Mouse (Mus musculus): ENCODE results near the gene Cacng5. TPM values are rescaled to one million over a fixed set of nuclear protein-coding genes. Genes with fewer than 3 reads are reported as not detected.
A peak's percentile ranks its signal among the peaks of the same experiment; 100 is the strongest.

Cacng5 gene
- total and polyA plus RNA-seq, 2 experiments from 2014 or later = 16.4 to 36.4 TPM

DNA sequence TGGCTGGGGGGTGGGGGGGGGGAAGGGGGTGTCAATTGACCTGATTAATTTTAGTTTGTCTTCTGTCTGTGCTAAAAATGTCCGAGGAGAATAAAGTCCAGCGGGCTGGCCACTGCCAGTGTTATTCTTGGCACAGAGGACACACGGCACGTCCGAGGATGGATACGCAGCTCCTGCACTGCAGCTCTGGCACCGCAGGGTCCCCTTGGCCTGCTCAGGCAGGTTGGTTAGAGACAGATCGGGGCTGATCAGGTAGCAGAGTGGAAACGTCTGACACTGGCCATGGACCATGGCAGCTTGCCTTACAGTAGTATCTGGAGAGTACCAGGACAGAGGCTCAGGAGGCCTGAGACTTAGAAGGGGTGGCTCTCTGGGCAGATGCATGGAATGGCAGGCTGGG, 35.4 kb upstream of the Cacng5 start:
- H3K27me3 ChIP-seq (ENCODE audit: insufficient read depth, low read length) = no peaks in the 10 kb centered on the region
- no peak overlapping the region for H3K4me2 ChIP-seq (ENCODE audit: low read depth, low read length, poor library complexity, severe bottlenecking)
- H3K36me3 ChIP-seq (ENCODE audit: insufficient read depth, low read length) = peaks cover 20% of the 10 kb centered on the region
- no peak overlapping the region for H3K27ac ChIP-seq (ENCODE audit: low read depth, low read length)
- no peak overlapping the region for H3K9ac ChIP-seq (replicated peaks; ENCODE audit: low read length, poor library complexity, severe bottlenecking)
- ATAC-seq (ENCODE audit: low FRiP score) (no peak), DNase-seq (ENCODE audit: low spot score) (no peak)
- no peaks in the 10 kb centered on the region for H3K9me3 ChIP-seq (ENCODE audit: low read length)
- no peak for TF ChIP-seq CTCF (IDR thresholded peaks at IDR 0.05)
- H3K4me3 ChIP-seq (ENCODE audit: low read depth, low read length) = no peak overlapping the region
- 75% methylated on average over 9 of the region's 9 CpGs for WGBS
- H3K4me1 ChIP-seq (ENCODE audit: insufficient read depth, low read length) = no peaks in the 10 kb centered on the region; the same call in 1 of the 2 replicates

DNA sequence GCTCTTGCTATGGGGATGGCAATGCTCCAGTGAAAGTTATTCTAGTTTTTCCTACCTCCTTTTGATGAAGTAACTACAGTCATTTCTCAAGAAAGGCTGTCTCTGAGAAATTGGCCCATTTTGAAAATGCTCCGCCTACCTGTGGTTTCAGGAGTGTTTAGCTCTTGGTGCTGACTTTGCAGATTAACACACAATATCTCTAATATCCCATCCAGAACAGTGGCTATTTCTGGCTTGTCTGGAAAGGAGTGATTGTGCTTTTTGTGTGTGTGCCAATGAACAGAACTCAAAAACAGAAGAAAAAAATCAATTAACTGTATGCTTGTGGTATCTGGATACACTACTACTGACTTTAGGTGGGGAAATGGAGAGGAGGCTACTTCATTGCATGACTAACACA, 33.1 kb upstream of the Cacng5 start:
- Histone ChIP-seq H3K27me3 (ENCODE audit: insufficient read depth, low read length) (no peaks in the 10 kb centered on the region), H3K9ac (replicated peaks; ENCODE audit: low read length, poor library complexity, severe bottlenecking) (no peak overlapping the region), H3K4me3 (ENCODE audit: low read depth, low read length) (no peak overlapping the region), H3K36me3 (ENCODE audit: insufficient read depth, low read length) (peaks cover 18% of the 10 kb centered on the region), H3K9me3 (ENCODE audit: low read length) (no peaks in the 10 kb centered on the region), H3K27ac (ENCODE audit: low read depth, low read length) (no peak overlapping the region), H3K4me1 (ENCODE audit: insufficient read depth, low read length) (no peaks in the 10 kb centered on the region; the same call in 1 of the 2 replicates), H3K4me2 (ENCODE audit: low read depth, low read length, poor library complexity, severe bottlenecking) (no peak overlapping the region)
- DNase-seq (ENCODE audit: low spot score) (no peak), ATAC-seq (ENCODE audit: low FRiP score) (no peak)
- WGBS = 100% methylated on average over 1 of the region's 1 CpGs
- no peak for TF ChIP-seq CTCF (IDR thresholded peaks at IDR 0.05)

- H3K4me1 ChIP-seq (ENCODE audit: insufficient read depth, low read length) = no peaks in the 10 kb centered on the region; the same call in 1 of the 2 replicates
- no peak overlapping the region for H3K9ac ChIP-seq (replicated peaks; ENCODE audit: low read length, poor library complexity, severe bottlenecking)
- H3K36me3 ChIP-seq (ENCODE audit: insufficient read depth, low read length) = peaks cover 18% of the 10 kb centered on the region
- H3K4me3 ChIP-seq (ENCODE audit: low read depth, low read length) = no peak overlapping the region
- DNase-seq (ENCODE audit: low spot score) (no peak), ATAC-seq (ENCODE audit: low FRiP score) (no peak)
- no peak for TF ChIP-seq CTCF (IDR thresholded peaks at IDR 0.05)
- H3K9me3 ChIP-seq (ENCODE audit: low read length) = no peaks in the 10 kb centered on the region
- no peaks in the 10 kb centered on the region for H3K27me3 ChIP-seq (ENCODE audit: insufficient read depth, low read length)
- 22% methylated on average over 5 of the region's 5 CpGs for WGBS
- H3K4me2 ChIP-seq (ENCODE audit: low read depth, low read length, poor library complexity, severe bottlenecking) = no peak overlapping the region
- 0 out of 2 replicates have a peak overlapping the region, but pooled peaks have one; percentile 12 for H3K27ac ChIP-seq (ENCODE audit: low read depth, low read length)
Observed at GRCm38 (mm10) chr11:107946823-107947222, 32.0 kb upstream of the Cacng5 start.

DNA sequence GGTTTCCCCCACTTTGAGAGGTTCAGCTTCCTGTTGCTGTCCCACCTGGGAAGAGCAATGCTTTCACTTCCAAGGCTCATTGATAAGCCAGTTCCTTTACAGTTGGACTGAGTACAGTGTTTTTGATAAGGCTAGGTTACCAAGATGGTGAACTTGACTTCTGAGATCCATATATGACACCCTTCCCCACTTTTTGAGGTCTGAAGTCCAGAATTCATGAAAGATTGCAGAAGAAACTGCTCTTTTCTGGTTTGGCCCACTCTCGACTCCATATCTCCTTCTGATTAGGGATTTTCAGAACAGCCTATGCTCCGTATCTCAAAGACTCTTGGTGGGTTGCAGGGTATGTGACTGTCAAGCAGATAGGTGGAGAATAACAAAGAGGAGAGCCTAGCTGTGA, 22.1 kb upstream of the Cacng5 start:
- DNase-seq (ENCODE audit: low spot score) = no peak
- no peak for ATAC-seq (ENCODE audit: low FRiP score)
- TF ChIP-seq CTCF (IDR thresholded peaks at IDR 0.05) = no peak
- H3K27ac ChIP-seq (ENCODE audit: low read depth, low read length) = no peak overlapping the region
- peaks cover 9% of the 10 kb centered on the region; the same call in 1 of the 2 replicates for H3K36me3 ChIP-seq (ENCODE audit: insufficient read depth, low read length)
- no peaks in the 10 kb centered on the region for H3K27me3 ChIP-seq (ENCODE audit: insufficient read depth, low read length)
- H3K4me3 ChIP-seq (ENCODE audit: low read depth, low read length) = no peak overlapping the region
- no peaks in the 10 kb centered on the region for H3K4me1 ChIP-seq (ENCODE audit: insufficient read depth, low read length)
- H3K4me2 ChIP-seq (ENCODE audit: low read depth, low read length, poor library complexity, severe bottlenecking) = no peak overlapping the region
- WGBS = 89% methylated on average over 2 of the region's 2 CpGs
- H3K9ac ChIP-seq (replicated peaks; ENCODE audit: low read length, poor library complexity, severe bottlenecking) = no peak overlapping the region
- H3K9me3 ChIP-seq (ENCODE audit: low read length) = no peaks in the 10 kb centered on the region

DNA sequence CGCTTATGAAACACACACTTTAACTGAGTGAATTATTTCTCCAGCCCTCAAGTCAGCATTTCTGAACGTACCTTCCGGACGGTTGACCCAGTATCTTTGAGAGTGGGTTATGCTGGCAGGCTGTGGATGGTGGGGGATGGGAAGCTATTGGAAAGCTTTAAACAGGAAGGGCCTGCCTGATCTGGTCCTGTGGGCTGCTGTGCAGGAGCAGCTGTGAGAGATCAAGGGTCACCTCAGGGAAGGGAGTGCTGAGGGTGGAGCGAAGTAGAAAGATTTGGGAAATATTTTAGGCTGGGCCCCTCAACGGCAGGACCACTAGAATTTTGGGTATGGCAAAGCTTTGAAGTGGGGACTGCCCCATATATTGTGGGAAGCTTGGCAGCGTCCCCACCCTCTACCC, 16.9 kb upstream of the Cacng5 start:
- Histone ChIP-seq H3K9ac (replicated peaks; ENCODE audit: low read length, poor library complexity, severe bottlenecking) (no peak overlapping the region), H3K4me1 (ENCODE audit: insufficient read depth, low read length) (no peaks in the 10 kb centered on the region), H3K27me3 (ENCODE audit: insufficient read depth, low read length) (no peaks in the 10 kb centered on the region), H3K9me3 (ENCODE audit: low read length) (no peaks in the 10 kb centered on the region), H3K4me3 (ENCODE audit: low read depth, low read length) (no peak overlapping the region), H3K4me2 (ENCODE audit: low read depth, low read length, poor library complexity, severe bottlenecking) (no peak overlapping the region), H3K27ac (ENCODE audit: low read depth, low read length) (no peak overlapping the region), H3K36me3 (ENCODE audit: insufficient read depth, low read length) (no peaks in the 10 kb centered on the region)
- no peak for DNase-seq (ENCODE audit: low spot score)
- WGBS = 81% methylated on average over 7 of the region's 7 CpGs
- no peak for TF ChIP-seq CTCF (IDR thresholded peaks at IDR 0.05)
- no peak for ATAC-seq (ENCODE audit: low FRiP score)

DNA sequence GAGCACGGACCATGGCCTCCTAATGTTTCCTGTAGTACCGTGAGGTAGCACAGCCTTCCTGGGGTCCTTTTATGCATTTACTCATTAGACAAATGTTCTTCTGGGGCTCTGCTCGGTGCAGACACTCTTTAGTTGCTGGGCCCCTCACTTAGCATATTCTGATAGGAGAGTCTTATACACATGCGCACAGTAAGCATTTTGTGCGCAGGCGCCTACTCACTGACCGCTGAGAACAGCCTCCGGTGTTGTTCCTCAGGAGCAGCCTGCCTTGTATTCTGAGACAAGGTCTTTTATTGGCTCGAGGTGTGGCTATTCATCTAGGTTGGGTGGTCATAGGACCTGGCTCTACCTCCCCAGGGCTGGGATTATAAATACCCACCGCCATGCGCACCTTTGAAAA, 16.4 kb upstream of the Cacng5 start:
- ATAC-seq (ENCODE audit: low FRiP score) = no peak

More for the DNA sequence above, 16.4 kb upstream of the Cacng5 start:
- no peak overlapping the region for H3K27ac ChIP-seq (ENCODE audit: low read depth, low read length)
- no peaks in the 10 kb centered on the region for H3K36me3 ChIP-seq (ENCODE audit: insufficient read depth, low read length)
- H3K4me2 ChIP-seq (ENCODE audit: low read depth, low read length, poor library complexity, severe bottlenecking) = no peak overlapping the region
- H3K4me1 ChIP-seq (ENCODE audit: insufficient read depth, low read length) = no peaks in the 10 kb centered on the region
- DNase-seq (ENCODE audit: low spot score) = no peak
- 88% methylated on average over 11 of the region's 11 CpGs for WGBS
- H3K9me3 ChIP-seq (ENCODE audit: low read length) = no peaks in the 10 kb centered on the region
- no peak overlapping the region for H3K4me3 ChIP-seq (ENCODE audit: low read depth, low read length)
- no peak overlapping the region for H3K9ac ChIP-seq (replicated peaks; ENCODE audit: low read length, poor library complexity, severe bottlenecking)
- H3K27me3 ChIP-seq (ENCODE audit: insufficient read depth, low read length) = no peaks in the 10 kb centered on the region
- TF ChIP-seq CTCF (IDR thresholded peaks at IDR 0.05) = no peak
